Mouse (Mus musculus) left cerebral cortex, postnatal 14 days (tissue): ENCODE data around the gene Chd8. TPM values are rescaled to one million over a fixed set of nuclear protein-coding genes. Genes with fewer than 3 reads are reported as not detected.
"Not testable (repeated sequence)": the region's sequence is repeated elsewhere in the genome, so short reads cannot be mapped to it uniquely, and the experiment has no call there.

Experiments used
- DNase-seq, 2 experiments: peaks; one replicate each; pipeline ENCODE4 v3.0.0; 2021 to 2022; ENCODE audit warnings: low spot score in 2 of 2, mixed read lengths in 1 of 2
- intact Hi-C: fragments of 180-260 bp; cut with DNase I; formaldehyde crosslinking; loops from one replicate; pipeline ENCODE4 v1.15.1; 2025
- long read RNA-seq, 2 experiments: library from polyadenylated mRNA; stranded (forward); transcript quantifications; one replicate each; pipeline ENCODE4 v2.0.0; 2021
- total RNA-seq, 2 experiments: library from RNA; stranded (reverse); gene quantifications; 2 replicates each; pipeline ENCODE4 v1.2.3; 2021

Gene Chd8
- 100 to 1,000 TPM; 107 to 111 TPM for total RNA-seq
- long read RNA-seq, experiment 1, partial matches to known transcripts: 2 of 4 reads
- long read RNA-seq, experiment 1, other reads (novel, unspliced or antisense): 2 of 4 reads
- long read RNA-seq, experiment 2, full-length matches to known transcripts: 1 of 7 reads
- long read RNA-seq, experiment 2, partial matches to known transcripts: 4 of 7 reads
- long read RNA-seq, experiment 2, other reads (novel, unspliced or antisense): 2 of 7 reads

GRCm38 (mm10) chr14:52257484-52258213 is at the start of gene Chd8:
Gene Chd8 (minus strand): TSS chr14:52257780.
- DNase-seq: peak; percentile 97 to 98
- intact Hi-C loops: no loop called here

- intact Hi-C loops: no loop called here
Measured at GRCm38 (mm10) chr14:52306100-52306499, 48.5 kb upstream of the Chd8 start.

GRCm38 (mm10) chr14:52304644-52305271 is 47.2 kb upstream of the Chd8 start, which contains the start of gene Mettl3:
Gene Mettl3 (minus strand): TSS chr14:52305128.
- intact Hi-C loops: no loop called here
- peak; percentile 94 to 96 for DNase-seq

More at GRCm38 (mm10) chr14:52306100-52306499, 48.5 kb upstream of the Chd8 start:
- DNase-seq: no peak

- intact Hi-C loops: not testable (repeated sequence)
Measured at GRCm38 (mm10) chr14:52303517-52303916, 45.9 kb upstream of the Chd8 start.

GRCm38 (mm10) chr14:52295558-52296264 is 38.1 kb upstream of the Chd8 start:
- intact Hi-C loops: loop anchor here (2.0 kb wide), 1 partner anchor 43 kb away; no protein-coding TSS in a partner anchor
- no peak for DNase-seq

More at GRCm38 (mm10) chr14:52303517-52303916, 45.9 kb upstream of the Chd8 start:
- DNase-seq: not testable (repeated sequence)

- DNase-seq: no peak
- intact Hi-C loops: no loop called here
Measured at GRCm38 (mm10) chr14:52284191-52284590, 26.6 kb upstream of the Chd8 start.

- intact Hi-C loops: no loop called here
Measured at GRCm38 (mm10) chr14:52283629-52284028, 26.0 kb upstream of the Chd8 start.

GRCm38 (mm10) chr14:52279747-52280120 is 22.2 kb upstream of the Chd8 start:
- intact Hi-C loops: no loop called here
- DNase-seq: no peak

More at GRCm38 (mm10) chr14:52283629-52284028, 26.0 kb upstream of the Chd8 start:
- DNase-seq: no peak

- DNase-seq: peak; percentile 99 to 100
- intact Hi-C loops: no loop called here
Measured at GRCm38 (mm10) chr14:52278932-52279746, 21.6 kb upstream of the Chd8 start, which contains the start of the genes Tox4 and Rab2b. Gene Tox4 (plus strand): TSS chr14:52279146. Gene Rab2b (minus strand): TSS chr14:52279545.

GRCm38 (mm10) chr14:52277210-52277609 is 19.6 kb upstream of the Chd8 start:
- no peak for DNase-seq
- intact Hi-C loops: no loop called here

- intact Hi-C loops: no loop called here
- no peak for DNase-seq
Measured at GRCm38 (mm10) chr14:52272781-52273180, 15.2 kb upstream of the Chd8 start.

- peak in 1 of 2 experiments; percentile 35 for DNase-seq
- intact Hi-C loops: no loop called here
Measured at GRCm38 (mm10) chr14:52256311-52257175, 1.0 kb downstream of the Chd8 start.

- no peak for DNase-seq
- intact Hi-C loops: no loop called here
Measured at GRCm38 (mm10) chr14:52246129-52246528, 11.5 kb downstream of the Chd8 start.

GRCm38 (mm10) chr14:52244690-52245042 is 12.9 kb downstream of the Chd8 start:
- intact Hi-C loops: no loop called here
- no peak for DNase-seq

GRCm38 (mm10) chr14:52244041-52244689 is 13.4 kb downstream of the Chd8 start:
- DNase-seq: peak; percentile 99
- intact Hi-C loops: no loop called here

GRCm38 (mm10) chr14:52236216-52236615 is 21.4 kb downstream of the Chd8 start:
- intact Hi-C loops: no loop called here
- no peak for DNase-seq

GRCm38 (mm10) chr14:52235165-52235564 is 22.4 kb downstream of the Chd8 start:
- intact Hi-C loops: no loop called here
- no peak for DNase-seq
